In the genomic region with DNA sequence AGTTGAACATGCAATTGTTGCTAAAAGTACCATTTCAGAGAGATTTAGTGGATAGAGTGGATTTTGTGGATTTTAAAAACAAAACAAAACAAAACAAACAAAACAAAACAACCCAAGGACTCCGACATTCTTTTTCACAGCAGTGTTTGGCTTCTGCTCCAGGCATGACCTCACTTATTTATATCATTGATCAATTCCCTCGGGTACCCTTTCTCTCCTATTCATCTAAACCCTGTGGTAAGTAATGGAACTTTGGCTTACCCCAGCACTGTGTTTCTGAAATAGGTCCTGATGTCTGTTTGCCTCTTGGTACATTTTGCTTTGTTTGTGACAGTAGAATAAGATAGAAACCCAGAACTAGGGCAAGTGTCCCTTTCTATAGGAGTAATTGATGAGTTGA, we compare ENCODE assay signal across 26 mouse cellular contexts. TPM values are rescaled to one million over a fixed set of nuclear protein-coding genes. Genes with fewer than 3 reads are reported as not detected.
DNase-seq lines count a peak whose midpoint lies in the region; ATAC-seq lines count a peak whose summit lies in the region.
"Had no signal": no experiment of that assay in that cellular context is flagged by ENCODE, and none has a peak within 500 bp of the region (broad histone marks: within the 10 kb centered on the region; RNA-seq: fewer than 3 reads in every experiment).

No protein-coding gene starts in this region.

- H3K9ac ChIP-seq in kidney, embryonic 16.5 days (replicated peaks; ENCODE audit: low read length), result no peak overlapping the region
- H3K9ac ChIP-seq in lung, embryonic 16.5 days (ENCODE audit: low read length), result no peak overlapping the region
- H3K9ac ChIP-seq: embryonic facial prominence, embryonic 12.5 days; embryonic facial prominence, embryonic 15.5 days; forebrain, postnatal 0 days; heart, embryonic 13.5 days; hindbrain, embryonic 14.5 days had no signal

- H3K27ac ChIP-seq in kidney, embryonic 16.5 days (ENCODE audit: low read length), result 0 out of 2 replicates have a peak overlapping the region, but pooled peaks have one; percentile 10
- H3K27ac ChIP-seq in lung, embryonic 16.5 days (ENCODE audit: low read length), result peak overlapping the region; percentile 55
- H3K27ac ChIP-seq: embryonic facial prominence, embryonic 12.5 days; embryonic facial prominence, embryonic 15.5 days; gastrocnemius, adult 2 months; heart, embryonic 10.5 days; heart, embryonic 13.5 days; hindbrain, embryonic 14.5 days had no signal

- ATAC-seq in kidney, embryonic 16.5 days (ENCODE audit: low FRiP score, low TSS enrichment), result no peak
- ATAC-seq in lung, embryonic 16.5 days (ENCODE audit: low read depth), result no peak
- ATAC-seq: forebrain, embryonic 14.5 days; forebrain, postnatal 0 days; Patski had no signal

- no peaks in the 10 kb centered on the region for H3K4me1 ChIP-seq in kidney, embryonic 16.5 days (ENCODE audit: insufficient read depth, low read length)
- peaks cover 10% of the 10 kb centered on the region; the same call in 1 of the 2 replicates for H3K4me1 ChIP-seq in lung, embryonic 16.5 days (replicated peaks; ENCODE audit: control insufficient read depth, insufficient read depth, low read length)
- H3K4me1 ChIP-seq: embryonic facial prominence, embryonic 12.5 days; embryonic facial prominence, embryonic 15.5 days had no signal

- no peaks in the 10 kb centered on the region for H3K36me3 ChIP-seq in kidney, embryonic 16.5 days (ENCODE audit: insufficient read depth, low read length)
- H3K36me3 ChIP-seq in lung, embryonic 16.5 days (ENCODE audit: control insufficient read depth, insufficient read depth, low read length), result no peaks in the 10 kb centered on the region
- H3K36me3 ChIP-seq: embryonic facial prominence, embryonic 12.5 days; embryonic facial prominence, embryonic 15.5 days; heart, embryonic 10.5 days; heart, embryonic 13.5 days had no signal

- H3K9me3 ChIP-seq in kidney, embryonic 16.5 days (ENCODE audit: low read length), result no peaks in the 10 kb centered on the region
- no peaks in the 10 kb centered on the region for H3K9me3 ChIP-seq in lung, embryonic 16.5 days (ENCODE audit: control insufficient read depth, low read length)
- H3K9me3 ChIP-seq: embryonic facial prominence, embryonic 12.5 days; embryonic facial prominence, embryonic 15.5 days; heart, embryonic 10.5 days; heart, embryonic 13.5 days had no signal

- no peaks in the 10 kb centered on the region for H3K27me3 ChIP-seq in kidney, embryonic 16.5 days (ENCODE audit: insufficient read depth, low read length)
- no peaks in the 10 kb centered on the region for H3K27me3 ChIP-seq in lung, embryonic 16.5 days (ENCODE audit: control insufficient read depth, insufficient read depth, low read depth, low read length)
- H3K27me3 ChIP-seq: embryonic facial prominence, embryonic 12.5 days; embryonic facial prominence, embryonic 15.5 days; heart, embryonic 13.5 days; Patski had no signal

- WGBS in kidney, embryonic 16.5 days, result 44% methylated on average over 2 of the region's 2 CpGs
- 29% methylated on average over 2 of the region's 2 CpGs for WGBS in lung, embryonic 16.5 days

- H3K4me2 ChIP-seq in kidney, embryonic 16.5 days (replicated peaks; ENCODE audit: low read depth, low read length), result no peak overlapping the region
- no peak overlapping the region for H3K4me2 ChIP-seq in lung, embryonic 16.5 days (ENCODE audit: low read depth, low read length)
- H3K4me2 ChIP-seq: embryonic facial prominence, embryonic 12.5 days; embryonic facial prominence, embryonic 15.5 days; heart, embryonic 13.5 days; hindbrain, embryonic 14.5 days had no signal

- DNase-seq in heart, adult 11 months, result peak; percentile 11
- no peak for DNase-seq in heart, adult 9 months (ENCODE audit: low spot score in 2 of 2)
- DNase-seq in kidney, adult 9 months, result no peak
- no peak for DNase-seq in lung, postnatal 25 days (ENCODE audit: low spot score)
- DNase-seq in left cerebral cortex, adult 18-20 months (ENCODE audit: low spot score in 2 of 2), result no peak
- DNase-seq: adrenal gland, adult 2 months; adrenal gland, postnatal 14 days; cerebellum, adult 11 months; cerebellum, adult 2 months; cerebellum, adult 9-11 months; cerebellum, postnatal 25 days; forebrain, postnatal 0 days; gastrocnemius, adult 2 months; gastrocnemius, postnatal 14 days; heart, adult 18-20 months; heart, postnatal 14 days; heart, postnatal 4 days had no signal

- H3K4me3 ChIP-seq in kidney, embryonic 16.5 days (ENCODE audit: low read length), result no peak overlapping the region
- H3K4me3 ChIP-seq in lung, embryonic 16.5 days (ENCODE audit: low read length), result no peak overlapping the region
- H3K4me3 ChIP-seq: embryonic facial prominence, embryonic 12.5 days; embryonic facial prominence, embryonic 15.5 days; gastrocnemius, adult 2 months; heart, embryonic 10.5 days; heart, embryonic 13.5 days had no signal

RNA-seq across cellular contexts. Expression of gene Tiam2, which starts 52.2 kb away (rescaled TPM):
- 5.0 and 5.5 TPM in 2 replicates for polyA plus RNA-seq in kidney, embryonic 16.5 days (2015; fragmentation: Nextera tagmentation; extraction: Ambion mirVana)
- polyA plus RNA-seq in lung, embryonic 16.5 days (2015; fragmentation: Nextera tagmentation; extraction: Ambion mirVana), result 6.0 TPM in 2 replicates
- 10 to 100 TPM; 75.6 to 84.1 TPM for total RNA-seq in left cerebral cortex, adult 18-20 months (2021)
